Mouse (Mus musculus): ENCODE measurements around the gene Gpatch11.

GRCm38 (mm10) chr17:78824346-78824745 is 11.0 kb upstream of the Gpatch11 start:
- no peak for TF ChIP-seq CTCF (conservative IDR thresholded peaks at IDR 0.05; ENCODE audit: low read length)
- no peak for TF ChIP-seq POU5F1 (IDR thresholded peaks at IDR 0.05; ENCODE audit: borderline replicate concordance, low read length)
- no peak for TF ChIP-seq NANOG (IDR thresholded peaks at IDR 0.05; ENCODE audit: borderline replicate concordance, low read length)

Data from E14TG2a.4 (cell line).